Mouse (Mus musculus): ENCODE results near the gene Prkn. TPM values are rescaled to one million over a fixed set of nuclear protein-coding genes. Genes with fewer than 3 reads are reported as not detected.

Gene Prkn
- total and polyA plus RNA-seq, 3 experiments: 0.86 to 5.7 (median 2.3) TPM

DNA sequence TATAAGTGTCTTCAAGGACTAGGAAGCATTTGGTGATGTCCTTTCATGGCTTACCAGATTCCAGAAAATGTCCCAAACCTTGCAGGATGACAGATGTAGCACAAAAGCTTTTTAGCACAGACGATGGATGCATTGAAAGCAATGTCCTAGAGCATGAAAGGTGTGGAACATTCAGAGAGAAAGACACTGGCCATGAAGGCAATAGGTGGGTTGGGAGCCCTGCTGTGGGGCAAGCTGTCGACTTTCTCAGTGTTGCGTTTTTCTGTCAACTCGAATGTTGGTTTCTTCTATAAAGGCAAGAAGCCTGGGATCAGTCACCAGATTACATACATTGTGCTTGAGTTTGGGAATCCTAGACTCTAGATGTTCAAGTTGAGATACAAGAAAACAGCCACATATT lies 475.5 kb downstream of the Prkn start:
- Histone ChIP-seq H3K9me3 (replicated peaks) (no peaks in the 10 kb centered on the region), H3K27me3 (ENCODE audit: insufficient read depth, low read length) (no peaks in the 10 kb centered on the region), H3K4me1 (ENCODE audit: insufficient read depth, low read depth, low read length) (no peaks in the 10 kb centered on the region), H3K36me3 (replicated peaks) (no peaks in the 10 kb centered on the region), H3K4me3 (ENCODE audit: low read depth, low read length) (no peak overlapping the region)
- no peak for ATAC-seq (ENCODE audit: extremely low read depth, insufficient number of reproducible peaks, low FRiP score, poor library complexity, severe bottlenecking)
- no peak for TF ChIP-seq GATA1 (IDR thresholded peaks at IDR 0.05; ENCODE audit: borderline replicate concordance, low read length)
- TF ChIP-seq TAL1 (conservative IDR thresholded peaks at IDR 0.05; ENCODE audit: low read depth, low read length): no peak
- TF ChIP-seq POLR2AphosphoS5 (IDR thresholded peaks at IDR 0.05; ENCODE audit: insufficient replicate concordance, low read depth, low read length): no peak
- no peak for TF ChIP-seq GATA2 (IDR thresholded peaks at IDR 0.05; ENCODE audit: borderline replicate concordance, low read depth, low read length)
- no peak for DNase-seq (ENCODE audit: low spot score)

DNA sequence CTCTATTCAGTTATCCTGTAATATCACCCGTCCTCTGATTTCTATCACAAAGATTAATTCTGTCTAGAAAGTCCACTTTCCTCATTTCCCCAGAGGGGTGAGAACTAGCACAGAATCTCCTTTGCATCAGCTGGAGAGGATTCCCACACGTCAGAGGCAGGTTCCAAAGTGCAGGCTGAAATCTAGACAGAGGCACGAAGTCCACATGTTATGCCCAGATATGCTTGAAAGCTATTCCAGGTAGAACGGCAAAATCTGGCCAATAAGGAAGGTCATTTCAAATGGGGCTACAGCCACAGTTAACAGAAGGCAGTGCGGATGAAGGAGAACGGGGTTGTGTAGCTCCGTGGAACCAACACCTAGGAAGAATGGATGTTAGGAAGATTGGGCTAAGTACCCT lies 478.8 kb downstream of the Prkn start:
- Histone ChIP-seq H3K4me3 (ENCODE audit: low read depth, low read length) (no peak overlapping the region), H3K9me3 (replicated peaks) (no peaks in the 10 kb centered on the region), H3K4me1 (ENCODE audit: insufficient read depth, low read depth, low read length) (no peaks in the 10 kb centered on the region), H3K36me3 (replicated peaks) (no peaks in the 10 kb centered on the region), H3K27me3 (ENCODE audit: insufficient read depth, low read length) (peaks cover 3% of the 10 kb centered on the region; the same call in 1 of the 2 replicates)
- DNase-seq (ENCODE audit: low spot score) (no peak), ATAC-seq (ENCODE audit: extremely low read depth, insufficient number of reproducible peaks, low FRiP score, poor library complexity, severe bottlenecking) (no peak)
- no peak for TF ChIP-seq GATA2 (IDR thresholded peaks at IDR 0.05; ENCODE audit: borderline replicate concordance, low read depth, low read length)
- TF ChIP-seq GATA1 (IDR thresholded peaks at IDR 0.05; ENCODE audit: borderline replicate concordance, low read length): no peak
- TF ChIP-seq CTCF (IDR thresholded peaks at IDR 0.05; ENCODE audit: low read depth, low read length): no peak
- TF ChIP-seq POLR2AphosphoS5 (IDR thresholded peaks at IDR 0.05; ENCODE audit: insufficient replicate concordance, low read depth, low read length): no peak
- no peak for TF ChIP-seq TAL1 (conservative IDR thresholded peaks at IDR 0.05; ENCODE audit: low read depth, low read length)

DNA sequence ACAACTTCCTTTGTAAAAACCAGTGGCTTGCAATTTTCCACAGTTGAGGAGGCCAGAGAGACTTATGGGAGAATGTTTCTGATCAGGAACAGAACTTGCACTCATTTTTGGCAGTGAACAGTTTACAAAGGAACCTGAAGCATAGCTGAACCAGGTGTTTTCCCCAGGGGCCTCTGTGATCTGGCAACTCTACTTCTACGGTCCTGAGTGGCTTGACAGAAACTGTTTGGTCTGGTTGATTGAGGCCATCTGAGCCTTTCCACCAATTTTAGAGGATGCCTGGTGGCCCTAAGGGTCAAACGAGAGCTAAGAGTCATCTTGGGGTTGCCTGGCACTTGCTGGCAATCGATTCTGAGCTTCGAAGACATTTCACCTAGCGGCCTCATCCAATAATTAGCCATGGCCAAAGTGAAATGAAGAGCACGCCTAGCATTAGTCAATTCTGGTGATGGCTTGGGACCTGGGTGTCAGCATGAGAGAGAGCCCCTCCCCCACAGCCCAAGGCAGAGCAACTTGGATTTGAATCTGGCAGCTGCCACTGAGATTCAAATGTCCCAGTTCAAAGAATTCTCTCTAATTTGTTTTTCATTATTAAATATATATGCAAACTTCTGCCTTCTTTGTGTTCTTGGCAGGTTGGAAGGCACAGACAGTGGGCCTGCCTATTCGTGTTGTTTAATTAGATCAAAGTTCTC lies 479.6 kb downstream of the Prkn start:
- DNase-seq (ENCODE audit: low spot score) (no peak), ATAC-seq (ENCODE audit: extremely low read depth, insufficient number of reproducible peaks, low FRiP score, poor library complexity, severe bottlenecking) (no peak)
- no peak for TF ChIP-seq POLR2AphosphoS5 (IDR thresholded peaks at IDR 0.05; ENCODE audit: insufficient replicate concordance, low read depth, low read length)
- no peak for TF ChIP-seq CTCF (IDR thresholded peaks at IDR 0.05; ENCODE audit: low read depth, low read length)
- TF ChIP-seq TAL1 (conservative IDR thresholded peaks at IDR 0.05; ENCODE audit: low read depth, low read length): no peak
- no peak for TF ChIP-seq GATA1 (IDR thresholded peaks at IDR 0.05; ENCODE audit: borderline replicate concordance, low read length)
- TF ChIP-seq GATA2 (IDR thresholded peaks at IDR 0.05; ENCODE audit: borderline replicate concordance, low read depth, low read length): no peak
- H3K4me3 ChIP-seq (ENCODE audit: low read depth, low read length): no peak overlapping the region
- no peaks in the 10 kb centered on the region for H3K9me3 ChIP-seq (replicated peaks)
- no peaks in the 10 kb centered on the region for H3K4me1 ChIP-seq (ENCODE audit: insufficient read depth, low read depth, low read length)
- H3K27me3 ChIP-seq (ENCODE audit: insufficient read depth, low read length): peaks cover 3% of the 10 kb centered on the region; the same call in 1 of the 2 replicates
- no peaks in the 10 kb centered on the region for H3K36me3 ChIP-seq (replicated peaks)

DNA sequence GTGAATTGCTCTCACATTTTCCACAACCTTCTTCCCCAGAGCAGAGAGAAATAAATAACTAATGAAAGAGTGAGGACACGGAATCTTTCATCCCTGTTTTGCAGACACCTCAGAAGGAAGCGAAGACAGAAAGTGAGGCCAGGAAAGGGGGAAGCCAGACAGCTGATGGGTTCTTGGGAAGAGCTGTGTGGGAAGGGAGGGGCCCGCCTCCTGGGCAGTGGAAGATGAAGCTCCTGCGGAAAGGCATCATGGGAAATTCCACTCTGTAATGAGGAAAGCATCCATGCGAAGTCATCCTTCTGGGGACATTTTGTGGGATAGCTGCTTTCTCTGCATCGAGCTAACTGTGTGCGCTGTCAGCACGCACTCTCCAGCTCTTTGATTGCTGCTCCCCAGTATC lies 491.9 kb downstream of the Prkn start:
- ATAC-seq (ENCODE audit: extremely low read depth, insufficient number of reproducible peaks, low FRiP score, poor library complexity, severe bottlenecking): no peak
- TF ChIP-seq CTCF (IDR thresholded peaks at IDR 0.05; ENCODE audit: low read depth, low read length) (no peak), POLR2AphosphoS5 (IDR thresholded peaks at IDR 0.05; ENCODE audit: insufficient replicate concordance, low read depth, low read length) (no peak), GATA1 (IDR thresholded peaks at IDR 0.05; ENCODE audit: borderline replicate concordance, low read length) (no peak), GATA2 (IDR thresholded peaks at IDR 0.05; ENCODE audit: borderline replicate concordance, low read depth, low read length) (no peak)
- DNase-seq (ENCODE audit: low spot score): no peak
- H3K9me3 ChIP-seq (replicated peaks): no peaks in the 10 kb centered on the region
- no peaks in the 10 kb centered on the region for H3K36me3 ChIP-seq (replicated peaks)
- no peaks in the 10 kb centered on the region for H3K4me1 ChIP-seq (ENCODE audit: insufficient read depth, low read depth, low read length)
- H3K4me3 ChIP-seq (ENCODE audit: low read depth, low read length): no peak overlapping the region
- peaks cover 2% of the 10 kb centered on the region; the same call in 1 of the 2 replicates for H3K27me3 ChIP-seq (ENCODE audit: insufficient read depth, low read length)

DNA sequence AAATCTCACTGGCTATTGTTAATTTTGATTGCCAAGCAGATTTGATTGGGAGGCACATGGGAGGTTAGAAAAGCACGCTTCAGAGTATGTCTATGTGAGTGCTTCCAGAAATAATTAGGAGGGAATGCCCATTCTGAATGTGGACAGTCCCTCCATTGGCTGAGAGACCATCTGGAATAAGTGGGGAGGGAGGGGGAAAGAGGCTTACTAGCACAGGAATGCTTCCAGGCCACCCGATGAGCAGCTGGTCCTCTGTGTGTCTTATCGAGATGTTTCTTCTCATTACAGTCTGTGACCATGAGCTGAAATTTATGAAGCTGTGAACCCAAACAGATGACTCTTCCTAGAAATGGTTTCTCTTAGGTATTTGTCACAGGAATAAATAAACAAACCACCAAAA lies 493.6 kb downstream of the Prkn start:
- no peak overlapping the region for H3K4me3 ChIP-seq (ENCODE audit: low read depth, low read length)
- TF ChIP-seq POLR2AphosphoS5 (IDR thresholded peaks at IDR 0.05; ENCODE audit: insufficient replicate concordance, low read depth, low read length): no peak
- no peak for TF ChIP-seq GATA2 (IDR thresholded peaks at IDR 0.05; ENCODE audit: borderline replicate concordance, low read depth, low read length)
- TF ChIP-seq TAL1 (conservative IDR thresholded peaks at IDR 0.05; ENCODE audit: low read depth, low read length): no peak
- TF ChIP-seq GATA1 (IDR thresholded peaks at IDR 0.05; ENCODE audit: borderline replicate concordance, low read length): no peak
- TF ChIP-seq CTCF (IDR thresholded peaks at IDR 0.05; ENCODE audit: low read depth, low read length): no peak
- no peaks in the 10 kb centered on the region for H3K9me3 ChIP-seq (replicated peaks)
- no peaks in the 10 kb centered on the region for H3K36me3 ChIP-seq (replicated peaks)
- DNase-seq (ENCODE audit: low spot score) (no peak), ATAC-seq (ENCODE audit: extremely low read depth, insufficient number of reproducible peaks, low FRiP score, poor library complexity, severe bottlenecking) (no peak)
- H3K27me3 ChIP-seq (ENCODE audit: insufficient read depth, low read length): peaks cover 2% of the 10 kb centered on the region; the same call in 1 of the 2 replicates
- no peaks in the 10 kb centered on the region for H3K4me1 ChIP-seq (ENCODE audit: insufficient read depth, low read depth, low read length)

DNA sequence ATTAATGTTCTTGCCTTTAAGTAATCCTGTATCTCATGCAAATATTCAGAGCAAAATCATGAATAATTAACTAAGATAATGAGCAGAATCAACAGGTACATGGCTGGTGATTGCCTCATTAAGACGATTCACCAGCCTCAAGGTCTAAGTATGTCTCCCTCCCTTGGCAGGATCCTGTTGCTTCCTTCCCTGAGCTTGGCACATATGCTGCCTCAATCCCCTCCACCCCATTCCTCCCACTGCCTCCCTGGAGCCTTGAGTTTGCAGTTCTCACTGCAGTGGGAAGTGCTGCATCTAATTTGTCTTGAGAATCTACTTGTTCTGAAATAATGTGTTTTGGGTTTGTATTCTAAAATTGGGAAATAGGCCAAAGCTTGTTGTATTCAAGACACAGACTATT lies 496.0 kb downstream of the Prkn start:
- ATAC-seq (ENCODE audit: extremely low read depth, insufficient number of reproducible peaks, low FRiP score, poor library complexity, severe bottlenecking): no peak
- no peak overlapping the region for H3K4me3 ChIP-seq (ENCODE audit: low read depth, low read length)
- TF ChIP-seq TAL1 (conservative IDR thresholded peaks at IDR 0.05; ENCODE audit: low read depth, low read length) (no peak), CTCF (IDR thresholded peaks at IDR 0.05; ENCODE audit: low read depth, low read length) (no peak), POLR2AphosphoS5 (IDR thresholded peaks at IDR 0.05; ENCODE audit: insufficient replicate concordance, low read depth, low read length) (no peak), GATA1 (IDR thresholded peaks at IDR 0.05; ENCODE audit: borderline replicate concordance, low read length) (no peak), GATA2 (IDR thresholded peaks at IDR 0.05; ENCODE audit: borderline replicate concordance, low read depth, low read length) (no peak)
- H3K27me3 ChIP-seq (ENCODE audit: insufficient read depth, low read length): peaks cover 2% of the 10 kb centered on the region; the same call in 1 of the 2 replicates
- no peak for DNase-seq (ENCODE audit: low spot score)
- no peaks in the 10 kb centered on the region for H3K4me1 ChIP-seq (ENCODE audit: insufficient read depth, low read depth, low read length)
- H3K9me3 ChIP-seq (replicated peaks): no peaks in the 10 kb centered on the region
- H3K36me3 ChIP-seq (replicated peaks): no peaks in the 10 kb centered on the region

Data from G1E (cell line).